8 mouse cellular contexts compared by ENCODE assay signal in the genomic region with DNA sequence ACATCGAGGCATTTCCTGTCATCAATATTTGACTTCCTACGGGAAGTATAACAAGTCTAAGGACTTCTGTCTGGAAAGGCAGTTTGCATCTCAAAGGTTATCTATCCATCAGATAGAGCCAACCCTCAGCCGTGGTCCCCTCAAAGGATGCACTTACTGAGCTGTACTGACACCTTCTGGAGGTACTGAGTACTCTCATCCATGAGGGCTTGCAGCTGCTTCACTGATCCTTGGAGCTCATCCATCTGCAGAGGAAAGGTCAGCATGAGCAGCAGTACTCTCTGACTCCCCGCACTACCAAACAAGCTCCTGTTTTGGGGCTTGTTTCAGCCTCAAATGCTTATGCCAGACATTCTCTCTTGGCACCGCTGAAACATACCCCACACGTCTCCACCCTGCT. TPM values are rescaled to one million over a fixed set of nuclear protein-coding genes. Genes with fewer than 3 reads are reported as not detected.
A peak's percentile ranks its signal among the peaks of the same experiment; 100 is the strongest.
DNase-seq lines count a peak whose midpoint lies in the region; ATAC-seq and TF ChIP-seq lines count a peak whose summit lies in the region.

No protein-coding gene starts in this region.

- TF ChIP-seq CTCF in kidney, postnatal 0 days (IDR thresholded peaks at IDR 0.05; ENCODE audit: low read depth) = peak; percentile 82

- no peak for ATAC-seq in embryonic facial prominence, embryonic 11.5 days (replicated peaks; ENCODE audit: insufficient number of reproducible peaks, low FRiP score, low TSS enrichment, low read depth)
- ATAC-seq in limb, embryonic 14.5 days (ENCODE audit: low FRiP score, low read depth) = no peak
- ATAC-seq in kidney, postnatal 0 days (replicated peaks; ENCODE audit: low FRiP score, low read depth) = peak; percentile 58
- ATAC-seq in inflammation-experienced regulatory T-cells, adult 6 months = no peak

- no peaks in the 10 kb centered on the region for H3K27me3 ChIP-seq in embryonic facial prominence, embryonic 11.5 days (ENCODE audit: control insufficient read depth, insufficient read depth, low read length)
- H3K27me3 ChIP-seq in embryonic facial prominence, embryonic 10.5 days (replicated peaks; ENCODE audit: low read depth, poor library complexity, severe bottlenecking) = no peaks in the 10 kb centered on the region
- no peaks in the 10 kb centered on the region for H3K27me3 ChIP-seq in limb, embryonic 14.5 days (ENCODE audit: control insufficient read depth, insufficient read depth, low read length)
- H3K27me3 ChIP-seq in limb, embryonic 10.5 days (ENCODE audit: low read depth, poor library complexity, severe bottlenecking) = no peaks in the 10 kb centered on the region
- no peaks in the 10 kb centered on the region for H3K27me3 ChIP-seq in kidney, postnatal 0 days (ENCODE audit: insufficient read depth, low read length)

- no peaks in the 10 kb centered on the region for H3K4me1 ChIP-seq in embryonic facial prominence, embryonic 11.5 days (ENCODE audit: control insufficient read depth, insufficient read depth, low read length)
- H3K4me1 ChIP-seq in embryonic facial prominence, embryonic 10.5 days = peaks cover 3% of the 10 kb centered on the region; the same call in 1 of the 2 replicates
- H3K4me1 ChIP-seq in limb, embryonic 14.5 days (ENCODE audit: control insufficient read depth, insufficient read depth, low read length) = no peaks in the 10 kb centered on the region
- H3K4me1 ChIP-seq in limb, embryonic 10.5 days = no peaks in the 10 kb centered on the region
- H3K4me1 ChIP-seq in kidney, postnatal 0 days (replicated peaks; ENCODE audit: insufficient read depth, low read length) = no peaks in the 10 kb centered on the region

- H3K27ac ChIP-seq in embryonic facial prominence, embryonic 11.5 days (replicated peaks; ENCODE audit: low read depth, low read length) = no peak overlapping the region
- no peak overlapping the region for H3K27ac ChIP-seq in embryonic facial prominence, embryonic 10.5 days (replicated peaks)
- H3K27ac ChIP-seq in limb, embryonic 14.5 days (replicated peaks; ENCODE audit: low read depth, low read length) = no peak overlapping the region
- no peak overlapping the region for H3K27ac ChIP-seq in limb, embryonic 10.5 days
- no peak overlapping the region for H3K27ac ChIP-seq in kidney, postnatal 0 days

- H3K4me2 ChIP-seq in embryonic facial prominence, embryonic 11.5 days (ENCODE audit: low read depth, low read length) = no peak overlapping the region
- H3K4me2 ChIP-seq in limb, embryonic 14.5 days (replicated peaks; ENCODE audit: low read depth, low read length, severe bottlenecking) = no peak overlapping the region
- H3K4me2 ChIP-seq in kidney, postnatal 0 days (ENCODE audit: low read length) = no peak overlapping the region

- no peaks in the 10 kb centered on the region for H3K36me3 ChIP-seq in embryonic facial prominence, embryonic 11.5 days (replicated peaks; ENCODE audit: control insufficient read depth, insufficient read depth, low read depth, low read length)
- peaks cover 86% of the 10 kb centered on the region for H3K36me3 ChIP-seq in embryonic facial prominence, embryonic 10.5 days (replicated peaks)
- H3K36me3 ChIP-seq in limb, embryonic 14.5 days (ENCODE audit: control insufficient read depth, insufficient read depth, low read length) = peaks cover 63% of the 10 kb centered on the region
- peaks cover 82% of the 10 kb centered on the region for H3K36me3 ChIP-seq in limb, embryonic 10.5 days
- H3K36me3 ChIP-seq in kidney, postnatal 0 days (ENCODE audit: insufficient read depth, low read length) = peaks cover 12% of the 10 kb centered on the region; the same call in 1 of the 2 replicates

- no peaks in the 10 kb centered on the region for H3K9me3 ChIP-seq in embryonic facial prominence, embryonic 11.5 days (replicated peaks; ENCODE audit: control insufficient read depth, low read length)
- H3K9me3 ChIP-seq in embryonic facial prominence, embryonic 10.5 days = no peaks in the 10 kb centered on the region
- H3K9me3 ChIP-seq in limb, embryonic 14.5 days (ENCODE audit: control insufficient read depth, low read length) = no peaks in the 10 kb centered on the region
- H3K9me3 ChIP-seq in limb, embryonic 10.5 days (replicated peaks) = no peaks in the 10 kb centered on the region
- no peaks in the 10 kb centered on the region for H3K9me3 ChIP-seq in kidney, postnatal 0 days (replicated peaks; ENCODE audit: low read length)

- DNase-seq in embryonic facial prominence, embryonic 11.5 days (ENCODE audit: low spot score) = peak; percentile 30
- no peak for DNase-seq in embryonic facial prominence, embryonic 10.5 days (ENCODE audit: low spot score)
- DNase-seq in limb, embryonic 14.5 days (ENCODE audit: low spot score) = peak; percentile 55
- DNase-seq in limb, embryonic 10.5 days (ENCODE audit: low spot score) = no peak
- DNase-seq in adipocyte (ENCODE audit: low spot score) = peak; percentile 85
- DNase-seq in kidney, postnatal 0 days (ENCODE audit: low spot score) = peak; percentile 92
- peak; percentile 72 for DNase-seq in retina, postnatal 1 day

- H3K4me3 ChIP-seq in embryonic facial prominence, embryonic 11.5 days (ENCODE audit: low read depth, low read length) = no peak overlapping the region
- no peak overlapping the region for H3K4me3 ChIP-seq in embryonic facial prominence, embryonic 10.5 days
- no peak overlapping the region for H3K4me3 ChIP-seq in limb, embryonic 14.5 days (replicated peaks; ENCODE audit: low read length)
- H3K4me3 ChIP-seq in limb, embryonic 10.5 days = no peak overlapping the region
- H3K4me3 ChIP-seq in kidney, postnatal 0 days (replicated peaks; ENCODE audit: low read depth, low read length) = no peak overlapping the region

- no peak overlapping the region for H3K9ac ChIP-seq in embryonic facial prominence, embryonic 11.5 days (replicated peaks; ENCODE audit: low read length)
- no peak overlapping the region for H3K9ac ChIP-seq in limb, embryonic 14.5 days (ENCODE audit: low read depth, low read length, severe bottlenecking)
- no peak overlapping the region for H3K9ac ChIP-seq in kidney, postnatal 0 days (ENCODE audit: low read depth, low read length)

- TF ChIP-seq POLR2A in limb, embryonic 14.5 days (IDR thresholded peaks at IDR 0.05; ENCODE audit: borderline replicate concordance, extremely low read depth, insufficient read depth, insufficient read length) = no peak

- 73% methylated on average over 6 of the region's 6 CpGs for WGBS in embryonic facial prominence, embryonic 11.5 days
- WGBS in embryonic facial prominence, embryonic 10.5 days = 73% methylated on average over 6 of the region's 6 CpGs
- 73% methylated on average over 6 of the region's 6 CpGs for WGBS in limb, embryonic 14.5 days
- 74% methylated on average over 6 of the region's 6 CpGs for WGBS in limb, embryonic 10.5 days
- WGBS in kidney, postnatal 0 days = 49% methylated on average over 6 of the region's 6 CpGs

RNA-seq across cellular contexts. Expression of a gene that starts 4.7 kb away (rescaled TPM):
- 42.2 and 49.8 TPM in 2 replicates for polyA plus RNA-seq in embryonic facial prominence, embryonic 11.5 days (2014; fragmentation: Nextera tagmentation; extraction: Ambion mirVana)
- polyA plus RNA-seq in embryonic facial prominence, embryonic 10.5 days (2016; fragmentation: Nextera tagmentation; extraction: Ambion mirVana) = 40.4 and 41.1 TPM in 2 replicates
- polyA plus RNA-seq in limb, embryonic 14.5 days (2012; rRNA removed) = 64.6 and 69.7 TPM in 2 replicates
- polyA plus RNA-seq in limb, embryonic 14.5 days (2014; fragmentation: Nextera tagmentation; extraction: Ambion mirVana) = 44.1 and 49.8 TPM in 2 replicates
- 37.5 and 40.4 TPM in 2 replicates for polyA plus RNA-seq in limb, embryonic 10.5 days (2016; fragmentation: Nextera tagmentation; extraction: Ambion mirVana)
- polyA plus RNA-seq in kidney, postnatal 0 days (2015; fragmentation: Nextera tagmentation; extraction: Ambion mirVana) = 45.8 and 48.4 TPM in 2 replicates
- polyA plus RNA-seq in inflammation-experienced regulatory T-cells, adult 6 months (2017; shearing (Covaris generic)) = 100 to 1,000 TPM in 2 of 3 experiments, 10 to 100 TPM in 1; 72.3 to 142 (median 105) TPM

RNA-seq across cellular contexts. Expression of a gene that starts 10.4 kb away (rescaled TPM):
- 56.5 and 63.5 TPM in 2 replicates for polyA plus RNA-seq in embryonic facial prominence, embryonic 11.5 days (2014; fragmentation: Nextera tagmentation; extraction: Ambion mirVana)
- 51.7 and 53.8 TPM in 2 replicates for polyA plus RNA-seq in embryonic facial prominence, embryonic 10.5 days (2016; fragmentation: Nextera tagmentation; extraction: Ambion mirVana)
- polyA plus RNA-seq in limb, embryonic 14.5 days (2012; rRNA removed) = 27.2 and 32.9 TPM in 2 replicates
- 30.2 and 33.5 TPM in 2 replicates for polyA plus RNA-seq in limb, embryonic 14.5 days (2014; fragmentation: Nextera tagmentation; extraction: Ambion mirVana)
- polyA plus RNA-seq in limb, embryonic 10.5 days (2016; fragmentation: Nextera tagmentation; extraction: Ambion mirVana) = 51.3 and 61.5 TPM in 2 replicates
- polyA plus RNA-seq in kidney, postnatal 0 days (2015; fragmentation: Nextera tagmentation; extraction: Ambion mirVana) = 20.4 and 23.2 TPM in 2 replicates
- polyA plus RNA-seq in inflammation-experienced regulatory T-cells, adult 6 months (2017; shearing (Covaris generic)) = 10 to 100 TPM; 10.3 to 34.2 (median 11.3) TPM

Comparison
In these comparisons a context has a peak if more than half of its experiments do, and no peak if none do; other contexts are left out.
1. DNase-seq: peak in embryonic facial prominence, embryonic 11.5 days (single experiment), limb, embryonic 14.5 days (single experiment), adipocyte (single experiment), kidney, postnatal 0 days (single experiment) and retina, postnatal 1 day (single experiment); none in embryonic facial prominence, embryonic 10.5 days (single experiment) and limb, embryonic 10.5 days (single experiment).